Mouse (Mus musculus) midbrain, postnatal 0 days (tissue): Measurements from ENCODE around the gene Apbb1ip. TPM values are rescaled to one million over a fixed set of nuclear protein-coding genes. Genes with fewer than 3 reads are reported as not detected.
A peak's percentile ranks its signal among the peaks of the same experiment; 100 is the strongest.

Experiments used
- ATAC-seq: fragments of 200-750 bp; cut with Nextera tagmentation; 2 replicates; pipeline ENCODE4 v1.8.0; 2017; ENCODE audit warnings: moderate number of reproducible peaks, mild to moderate bottlenecking, moderate TSS enrichment, moderate library complexity; ENCODE audit not compliant: low FRiP score
- DNase-seq: peaks from one replicate; pipeline ENCODE4 v3.0.0-alpha.2; 2015; ENCODE audit warnings: low spot score
- H3K27ac ChIP-seq: fragments of 300-500 bp; sonication (generic); 2 replicates; pipeline ENCODE4 v1.5.1; 2014; ENCODE audit warnings: low read depth, mild to moderate bottlenecking, low read length, mixed read lengths
- H3K27me3 ChIP-seq: fragments of 300-500 bp; sonication (generic); 2 replicates; pipeline ENCODE4 v1.6.1; 2014; ENCODE audit warnings: low read length, control low read depth, mixed read lengths; ENCODE audit not compliant: insufficient read depth
- H3K36me3 ChIP-seq: fragments of 300-500 bp; sonication (generic); 2 replicates; pipeline ENCODE4 v1.6.1; 2014; ENCODE audit warnings: low read length, control low read depth, mixed read lengths; ENCODE audit not compliant: insufficient read depth
- H3K4me1 ChIP-seq: fragments of 300-500 bp; sonication (generic); 2 replicates; pipeline ENCODE4 v1.6.1; 2014; ENCODE audit warnings: mild to moderate bottlenecking, control low read depth, antibody characterized with exemption, low read length, mixed read lengths; ENCODE audit not compliant: insufficient read depth
- H3K4me2 ChIP-seq: fragments of 300-500 bp; sonication (generic); 2 replicates; pipeline ENCODE4 v1.6.1; 2014; ENCODE audit warnings: low read depth, mild to moderate bottlenecking, low read length, mixed read lengths; ENCODE audit not compliant: poor library complexity, severe bottlenecking
- H3K4me3 ChIP-seq: fragments of 300-500 bp; sonication (generic); 2 replicates; pipeline ENCODE4 v1.5.1; 2014; ENCODE audit warnings: low read depth, mild to moderate bottlenecking, low read length, moderate library complexity
- H3K9ac ChIP-seq: fragments of 300-500 bp; sonication (generic); replicated peaks from 2 replicates; pipeline ENCODE4 v1.6.1; 2014; ENCODE audit warnings: mild to moderate bottlenecking, low read length, moderate library complexity, mixed read lengths; ENCODE audit not compliant: poor library complexity, severe bottlenecking
- H3K9me3 ChIP-seq: fragments of 300-500 bp; sonication (generic); 2 replicates; pipeline ENCODE4 v1.6.1; 2016; ENCODE audit warnings: low read length, control low read depth
- CTCF ChIP-seq: IDR thresholded peaks from 2 replicates; pipeline ENCODE4 v1.5.1; 2016; ENCODE audit warnings: antibody characterized with exemption, mild to moderate bottlenecking
- WGBS: fragments of 180-500 bp; shearing (Covaris S2); extraction: QIAGEN DNeasy Blood & Tissue Kit; methylation state at CpG from one replicate; pipeline ENCODE4 v1.1.7; 2014; 5-methylcytosine and 5-hydroxymethylcytosine counted together
- polyA plus RNA-seq: library from polyadenylated mRNA; unstranded; fragments of >200 nt; fragmentation: Nextera tagmentation; extraction: Ambion mirVana; gene quantifications from 2 replicates; pipeline ENCODE4 v1.2.1, GENCODE M21; 2015
- total RNA-seq: library from RNA; depleted of rRNA; stranded (reverse); fragments of >200 nt; gene quantifications from 2 replicates; pipeline ENCODE4 v1.2.3, GENCODE M21; 2014

Gene Apbb1ip
- total and polyA plus RNA-seq, 2 experiments from 2014 or later, result 1.0 to 1.4 TPM

GRCm38 (mm10) chr2:22777757-22778156 is 3.9 kb downstream of the Apbb1ip start:
- no peak for ATAC-seq
- H3K9ac ChIP-seq, result no peak overlapping the region
- H3K27me3 ChIP-seq, result no peaks in the 10 kb centered on the region
- no peak for DNase-seq
- no peak overlapping the region for H3K4me3 ChIP-seq
- H3K27ac ChIP-seq, result no peak overlapping the region
- H3K36me3 ChIP-seq, result no peaks in the 10 kb centered on the region
- H3K4me1 ChIP-seq, result peaks cover 8% of the 10 kb centered on the region; the same call in 1 of the 2 replicates
- H3K4me2 ChIP-seq, result no peak overlapping the region
- no peak for TF ChIP-seq CTCF
- no peaks in the 10 kb centered on the region for H3K9me3 ChIP-seq
- WGBS, result 95% methylated on average over 3 of the region's 3 CpGs

GRCm38 (mm10) chr2:22780884-22781283 is 7.0 kb downstream of the Apbb1ip start:
- Histone ChIP-seq H3K4me2 (no peak overlapping the region), H3K36me3 (no peaks in the 10 kb centered on the region), H3K27me3 (no peaks in the 10 kb centered on the region), H3K27ac (no peak overlapping the region), H3K9ac (no peak overlapping the region), H3K4me1 (no peaks in the 10 kb centered on the region), H3K9me3 (no peaks in the 10 kb centered on the region), H3K4me3 (no peak overlapping the region)
- 63% methylated on average over 1 of the region's 1 CpGs for WGBS
- DNase-seq (peak; percentile 16), ATAC-seq (no peak)
- TF ChIP-seq CTCF, result no peak

- WGBS, result 65% methylated on average over 4 of the region's 4 CpGs
These were observed 7.6 kb downstream of the Apbb1ip start for GRCm38 (mm10) chr2:22781387-22782009.

GRCm38 (mm10) chr2:22782057-22782456 is 8.2 kb downstream of the Apbb1ip start:
- no peaks in the 10 kb centered on the region for H3K4me1 ChIP-seq
- H3K27ac ChIP-seq, result no peak overlapping the region
- no peak for ATAC-seq
- H3K36me3 ChIP-seq, result no peaks in the 10 kb centered on the region
- 91% methylated on average over 3 of the region's 3 CpGs for WGBS
- no peak overlapping the region for H3K9ac ChIP-seq
- H3K4me3 ChIP-seq, result no peak overlapping the region
- H3K9me3 ChIP-seq, result no peaks in the 10 kb centered on the region
- DNase-seq, result no peak
- no peaks in the 10 kb centered on the region for H3K27me3 ChIP-seq
- no peak for TF ChIP-seq CTCF
- no peak overlapping the region for H3K4me2 ChIP-seq

More at GRCm38 (mm10) chr2:22781387-22782009, 7.6 kb downstream of the Apbb1ip start:
- Histone ChIP-seq H3K27ac (no peak overlapping the region), H3K9me3 (no peaks in the 10 kb centered on the region), H3K27me3 (no peaks in the 10 kb centered on the region), H3K4me1 (no peaks in the 10 kb centered on the region), H3K36me3 (no peaks in the 10 kb centered on the region), H3K9ac (no peak overlapping the region), H3K4me3 (no peak overlapping the region), H3K4me2 (no peak overlapping the region)
- no peak for TF ChIP-seq CTCF
- DNase-seq (no peak), ATAC-seq (no peak)

- WGBS, result 84% methylated on average over 2 of the region's 2 CpGs
- Histone ChIP-seq H3K4me1 (no peaks in the 10 kb centered on the region), H3K27me3 (no peaks in the 10 kb centered on the region), H3K27ac (no peak overlapping the region), H3K36me3 (no peaks in the 10 kb centered on the region), H3K4me2 (no peak overlapping the region), H3K9ac (no peak overlapping the region), H3K4me3 (no peak overlapping the region), H3K9me3 (no peaks in the 10 kb centered on the region)
- DNase-seq (no peak), ATAC-seq (no peak)
- no peak for TF ChIP-seq CTCF
These were observed 9.3 kb downstream of the Apbb1ip start for GRCm38 (mm10) chr2:22783137-22783638.

GRCm38 (mm10) chr2:22784186-22784585 is 10.3 kb downstream of the Apbb1ip start:
- WGBS, result 59% methylated on average over 3 of the region's 3 CpGs
- no peak for ATAC-seq

More at GRCm38 (mm10) chr2:22784186-22784585, 10.3 kb downstream of the Apbb1ip start:
- H3K4me1 ChIP-seq, result no peaks in the 10 kb centered on the region
- H3K27ac ChIP-seq, result no peak overlapping the region
- no peaks in the 10 kb centered on the region for H3K36me3 ChIP-seq
- no peaks in the 10 kb centered on the region for H3K27me3 ChIP-seq
- H3K9me3 ChIP-seq, result no peaks in the 10 kb centered on the region
- no peak overlapping the region for H3K4me3 ChIP-seq
- no peak overlapping the region for H3K9ac ChIP-seq
- no peak for TF ChIP-seq CTCF
- DNase-seq, result no peak
- no peak overlapping the region for H3K4me2 ChIP-seq
